Mouse (Mus musculus): Measurements from ENCODE around the gene Cacna1b.

- TF ChIP-seq CTCF (IDR thresholded peaks at IDR 0.05) (no peak), EP300 (IDR thresholded peaks at IDR 0.05) (no peak)
These were observed 103.7 kb downstream of the Cacna1b start for GRCm38 (mm10) chr2:24659150-24659775.

Measured in lung, postnatal 0 days (tissue).